Mouse (Mus musculus) adipocyte (in vitro differentiated cells): ENCODE results near the gene Trim63.
A peak's percentile ranks its signal among the peaks of the same experiment; 100 is the strongest.
"Not testable (repeated sequence)": the region's sequence is repeated elsewhere in the genome, so short reads cannot be mapped to it uniquely, and the experiment has no call there.

ENCODE experiments used
- DNase-seq: peaks from one replicate; pipeline ENCODE4 v3.0.0-alpha.2; 2016; ENCODE audit warnings: low spot score

Gene Trim63

GRCm38 (mm10) chr4:134314876-134315275 is at the start of gene Trim63:
Trim63 (plus strand) TSS chr4:134315120.
- no peak for DNase-seq

- no peak for DNase-seq
These were observed 48.9 kb upstream of the Trim63 start for GRCm38 (mm10) chr4:134265860-134266585.

- no peak for DNase-seq
These were observed 46.7 kb upstream of the Trim63 start for GRCm38 (mm10) chr4:134268102-134268655.

DNA sequence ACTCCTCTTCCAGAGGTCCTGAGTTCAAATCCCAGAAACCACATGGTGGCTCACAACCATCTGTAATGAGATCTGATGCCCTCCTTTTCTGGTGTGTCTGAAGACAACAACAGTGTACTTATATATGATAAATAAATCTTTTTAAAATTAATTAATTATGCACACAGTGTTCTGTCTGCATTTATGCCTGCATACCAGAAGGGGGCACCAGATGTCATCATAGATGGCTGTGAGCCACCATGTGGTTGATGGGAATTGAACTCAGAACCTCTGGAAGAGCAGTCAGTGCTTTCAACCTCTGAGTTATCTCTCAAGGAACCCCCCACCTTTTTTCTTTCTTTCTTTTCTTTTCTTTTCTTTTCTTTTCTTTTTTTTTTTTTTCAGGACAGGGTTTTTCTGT is 45.3 kb upstream of the Trim63 start:
- not testable (repeated sequence) for DNase-seq

GRCm38 (mm10) chr4:134271979-134272378 is 42.9 kb upstream of the Trim63 start:
- no peak for DNase-seq

DNA sequence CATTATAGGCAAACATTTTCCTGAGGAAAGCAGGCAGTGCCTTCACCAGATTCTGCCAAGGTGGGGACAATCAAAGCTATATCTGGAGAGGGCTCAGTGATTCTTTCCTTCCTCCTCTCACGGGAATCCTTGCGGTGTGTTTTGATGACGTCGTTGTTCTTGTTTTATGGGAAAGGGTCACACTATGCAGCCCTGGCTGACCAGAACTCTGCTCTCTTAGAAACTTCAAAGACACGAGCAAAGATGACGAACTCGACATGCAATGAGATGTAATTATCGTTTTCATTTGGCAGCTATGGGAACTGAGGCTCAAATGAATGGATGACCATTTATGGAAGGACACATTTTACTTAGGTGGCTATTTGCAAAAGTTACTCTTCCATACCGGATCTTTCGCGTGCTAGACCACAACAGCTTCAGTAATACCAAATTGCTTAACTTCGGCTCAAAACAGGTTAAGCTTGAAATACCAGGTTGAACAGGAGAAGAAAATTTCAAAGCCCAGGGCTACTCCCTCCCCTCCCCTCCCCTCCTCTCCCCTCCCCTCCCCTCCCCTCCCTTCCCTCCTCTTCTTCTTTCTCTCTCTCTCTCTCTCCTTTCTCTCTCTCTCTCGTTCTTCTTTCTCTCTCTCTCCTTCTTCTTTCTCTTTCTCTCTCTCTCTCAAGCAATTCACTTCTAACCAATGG is 42.0 kb upstream of the Trim63 start:
- no peak for DNase-seq

- DNase-seq: no peak
These were observed 41.2 kb upstream of the Trim63 start for GRCm38 (mm10) chr4:134273417-134274345.

DNA sequence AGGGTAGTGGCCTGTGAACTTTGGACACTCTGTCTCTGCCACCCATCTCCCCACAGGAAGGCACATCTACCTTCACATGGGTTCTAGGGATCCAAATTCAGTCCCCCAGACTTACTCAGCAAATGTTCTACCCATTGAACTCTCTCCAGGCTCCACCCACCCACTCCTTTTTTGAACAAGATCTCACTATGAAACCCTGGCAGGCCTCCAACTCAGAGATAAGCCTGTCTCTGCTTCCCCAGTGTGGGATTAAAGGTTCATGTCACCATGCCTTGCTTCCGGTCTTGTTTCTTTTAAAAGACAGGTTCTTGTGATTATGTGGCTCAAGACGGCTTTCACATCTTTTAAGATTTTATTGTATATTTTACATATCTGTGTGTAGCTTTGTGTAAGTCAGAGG is 30.0 kb upstream of the Trim63 start:
- no peak for DNase-seq

DNA sequence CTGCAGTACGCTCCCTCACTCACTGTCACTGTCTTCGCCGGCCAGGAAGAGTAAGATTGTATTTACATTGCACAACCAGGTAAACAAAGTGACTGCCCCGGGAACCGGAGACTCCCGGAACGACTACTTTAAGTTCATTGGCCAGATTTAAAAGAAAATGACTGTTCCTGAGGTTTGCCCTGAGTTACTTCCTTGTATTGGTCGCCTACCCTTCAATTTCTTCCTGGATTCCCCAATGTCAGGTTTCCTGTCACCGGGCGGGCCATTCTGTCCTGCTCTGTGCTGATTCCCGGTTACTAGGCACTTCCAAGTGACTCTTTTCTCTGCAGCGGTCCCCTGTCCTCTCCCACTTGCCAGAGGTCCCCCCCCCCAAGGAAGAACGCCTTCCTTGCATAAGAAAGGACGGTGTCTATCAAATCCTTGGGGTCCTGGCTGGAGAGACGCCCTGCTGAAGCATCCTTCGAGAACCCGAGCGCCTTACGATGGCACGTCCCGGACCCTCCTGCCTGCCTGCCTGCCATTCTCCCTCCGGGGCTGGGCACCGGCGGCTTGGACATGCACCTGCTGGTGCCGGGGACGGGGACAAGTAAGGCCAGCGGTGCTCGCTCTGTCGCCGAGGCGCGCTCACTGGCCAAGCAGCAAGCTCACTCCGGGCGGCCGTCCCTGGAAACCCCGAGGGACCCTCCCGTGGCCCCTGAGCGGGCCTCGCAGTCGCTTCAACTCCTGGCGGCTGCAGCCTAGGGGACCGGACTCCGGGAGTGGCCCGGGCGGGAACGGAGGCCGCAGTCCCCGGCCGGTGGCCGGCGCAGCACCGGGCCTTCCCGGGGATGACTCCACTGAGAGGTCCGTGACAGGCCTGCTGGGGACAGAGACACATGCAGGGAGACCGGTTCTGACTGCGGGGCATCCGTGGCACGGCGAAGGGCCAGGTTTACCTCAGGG is 28.4 kb upstream of the Trim63 start:
- DNase-seq: no peak

GRCm38 (mm10) chr4:134287168-134287564 is 27.8 kb upstream of the Trim63 start:
- DNase-seq: peak; percentile 87

DNA sequence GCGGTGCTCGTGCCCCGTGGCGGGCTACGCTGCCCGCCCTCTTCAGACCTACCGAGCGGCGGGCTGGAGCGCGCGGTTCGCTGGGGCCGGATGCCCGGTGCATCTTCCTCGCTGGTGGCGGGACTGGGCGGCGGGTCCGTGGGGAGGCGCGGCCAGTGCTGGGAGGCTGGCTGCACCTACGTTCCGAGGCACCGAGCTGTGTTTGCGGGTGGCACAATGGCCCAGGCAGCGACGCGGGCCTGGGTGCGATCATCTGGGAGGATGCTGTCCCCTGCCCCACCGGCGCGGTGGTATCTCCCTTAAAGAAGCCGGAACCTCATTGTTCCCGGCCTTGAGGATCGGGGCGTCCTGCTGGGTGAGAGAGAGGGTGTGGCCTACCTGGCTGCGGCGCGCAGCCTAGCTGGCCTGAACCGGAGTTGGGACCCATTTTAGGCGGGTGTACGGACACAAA is 27.3 kb upstream of the Trim63 start, which contains the start of gene Pdik1l:
Gene Pdik1l, minus strand, starts transcription at position 321 of the 451 bp plus-strand sequence.
- peak; percentile 77 for DNase-seq

GRCm38 (mm10) chr4:134288397-134289256 is 26.3 kb upstream of the Trim63 start:
- DNase-seq: no peak

GRCm38 (mm10) chr4:134292067-134292466 is 22.9 kb upstream of the Trim63 start:
- peak; percentile 82 for DNase-seq

GRCm38 (mm10) chr4:134293061-134293691 is 21.7 kb upstream of the Trim63 start:
- DNase-seq: no peak

DNA sequence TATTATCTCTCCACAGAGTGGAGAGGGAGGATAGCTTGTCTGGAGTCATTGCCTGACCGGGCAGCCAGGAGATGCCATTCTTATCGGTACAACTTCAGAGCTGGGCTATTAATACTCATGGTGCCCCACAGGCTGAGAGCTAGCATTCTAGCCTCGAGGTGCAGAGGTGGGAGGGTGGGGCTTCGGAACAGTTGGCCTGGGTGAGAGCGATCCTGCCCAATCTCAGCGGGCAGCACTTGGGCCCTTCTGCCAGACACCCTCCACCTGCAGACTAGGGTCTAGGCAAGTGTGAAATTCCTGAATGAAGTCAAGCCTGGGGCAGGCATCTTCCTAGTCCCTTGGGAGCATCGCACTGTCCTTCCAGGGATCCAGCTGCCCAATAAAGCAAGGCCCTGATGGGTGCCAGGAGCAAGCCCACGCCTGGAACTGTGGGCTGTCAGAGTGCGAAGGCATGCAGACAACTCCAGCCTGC is 21.2 kb upstream of the Trim63 start:
- no peak for DNase-seq

DNA sequence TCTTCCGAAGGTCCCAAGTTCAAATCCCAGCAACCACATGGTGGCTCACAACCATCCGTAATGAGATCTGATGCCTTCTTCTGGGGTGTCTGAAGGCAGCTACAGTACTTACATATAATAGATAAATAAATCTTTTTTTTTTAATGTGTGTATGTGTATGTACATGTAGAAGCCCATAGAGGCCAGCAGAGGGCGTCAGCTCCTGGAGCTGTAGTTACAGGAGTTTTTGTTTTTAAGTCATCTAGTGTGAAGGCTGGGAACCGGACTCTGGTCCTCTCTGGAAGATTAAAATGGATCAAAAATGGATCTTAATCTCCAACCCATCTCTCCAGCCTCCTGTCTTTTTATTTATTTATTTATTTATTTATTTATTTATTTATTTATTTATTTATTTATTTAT is 18.8 kb upstream of the Trim63 start:
- DNase-seq: not testable (repeated sequence)

- no peak for DNase-seq
These were observed 18.4 kb upstream of the Trim63 start for GRCm38 (mm10) chr4:134296523-134296922.

- no peak for DNase-seq
These were observed 17.6 kb upstream of the Trim63 start for GRCm38 (mm10) chr4:134297369-134297768.
